In the genomic region with DNA sequence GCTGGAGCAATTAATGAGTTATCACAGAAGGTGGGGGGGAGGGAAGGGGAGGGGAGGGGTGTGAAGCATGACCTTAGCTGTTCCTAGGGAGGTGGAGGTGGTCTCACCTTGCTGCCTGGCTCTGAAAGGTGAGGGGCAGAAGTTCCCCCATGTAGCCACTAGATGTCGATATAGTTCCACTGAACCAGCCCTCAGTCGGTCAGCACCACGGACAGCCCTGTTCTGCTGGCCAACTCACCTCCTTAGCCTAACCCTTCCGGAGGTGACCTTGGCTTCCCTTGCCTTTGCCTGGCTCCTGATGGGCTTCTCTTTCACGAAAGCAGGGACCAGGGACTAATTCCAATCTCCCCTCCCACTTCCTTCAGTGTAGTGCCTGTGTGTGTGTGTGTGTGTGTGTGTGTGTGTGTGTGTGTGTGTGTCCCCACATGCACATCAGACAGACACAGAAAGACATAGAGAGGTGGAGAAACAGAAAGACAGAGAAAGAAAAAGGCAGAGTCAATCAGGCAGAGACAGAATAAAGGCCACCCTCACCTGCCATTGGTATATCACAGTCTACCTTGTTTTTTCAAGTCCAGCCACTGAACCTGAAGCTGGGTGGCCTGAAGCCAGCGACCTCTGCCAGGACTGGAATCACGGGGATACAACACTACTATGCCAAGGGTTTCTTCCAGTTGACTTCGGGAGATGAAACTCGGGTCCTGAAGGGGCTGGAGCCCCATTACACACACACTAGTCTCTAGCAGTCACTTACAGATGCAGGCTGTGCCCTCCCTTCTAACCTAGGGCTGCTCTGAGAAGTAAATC, we compare ENCODE assay signal across 10 mouse cellular contexts.
DNase-seq lines count a peak whose midpoint lies in the region; ATAC-seq and TF ChIP-seq lines count a peak whose summit lies in the region.
"Had no signal": no experiment of that assay in that cellular context is flagged by ENCODE, and none has a peak within 500 bp of the region (broad histone marks: within the 10 kb centered on the region; RNA-seq: fewer than 3 reads in every experiment).

No protein-coding gene starts in this region.

- H3K4me2 ChIP-seq in forebrain, embryonic 12.5 days: no peak overlapping the region
- H3K4me2 ChIP-seq in hindbrain, embryonic 14.5 days (replicated peaks): 0 out of 2 replicates have a peak overlapping the region, but pooled peaks have one; percentile 32
- no peak overlapping the region for H3K4me2 ChIP-seq in limb, embryonic 13.5 days (replicated peaks)
- H3K4me2 ChIP-seq: embryonic facial prominence, embryonic 15.5 days had no signal

- no peak overlapping the region for H3K9ac ChIP-seq in forebrain, embryonic 12.5 days
- H3K9ac ChIP-seq in hindbrain, embryonic 14.5 days: no peak overlapping the region
- H3K9ac ChIP-seq in limb, embryonic 13.5 days: no peak overlapping the region
- H3K9ac ChIP-seq: embryonic facial prominence, embryonic 15.5 days had no signal

- H3K27me3 ChIP-seq in thymus, adult 2 months (ENCODE audit: control insufficient read depth, insufficient read depth, low read length): no peaks in the 10 kb centered on the region
- no peaks in the 10 kb centered on the region for H3K27me3 ChIP-seq in forebrain, embryonic 12.5 days
- H3K27me3 ChIP-seq in hindbrain, embryonic 14.5 days (ENCODE audit: control insufficient read depth, insufficient read depth, low read length): no peaks in the 10 kb centered on the region
- no peaks in the 10 kb centered on the region for H3K27me3 ChIP-seq in limb, embryonic 13.5 days
- H3K27me3 ChIP-seq: embryonic facial prominence, embryonic 15.5 days; megakaryocyte, embryonic 14.5 days had no signal

- no peak for TF ChIP-seq POLR2A in thymus, adult 2 months (IDR thresholded peaks at IDR 0.05; ENCODE audit: control insufficient read depth, extremely low read depth, insufficient read depth, low read length, poor library complexity)

- H3K4me3 ChIP-seq in thymus, adult 2 months (ENCODE audit: control insufficient read depth, insufficient read depth, low read length): no peak overlapping the region
- H3K4me3 ChIP-seq in forebrain, embryonic 12.5 days (replicated peaks): no peak overlapping the region
- no peak overlapping the region for H3K4me3 ChIP-seq in hindbrain, embryonic 14.5 days (replicated peaks; ENCODE audit: low read length)
- H3K4me3 ChIP-seq in limb, embryonic 13.5 days: no peak overlapping the region
- H3K4me3 ChIP-seq: embryonic facial prominence, embryonic 15.5 days; megakaryocyte, embryonic 14.5 days had no signal

- no peaks in the 10 kb centered on the region for H3K9me3 ChIP-seq in forebrain, embryonic 12.5 days
- no peaks in the 10 kb centered on the region for H3K9me3 ChIP-seq in hindbrain, embryonic 14.5 days (ENCODE audit: control insufficient read depth, low read length)
- H3K9me3 ChIP-seq in limb, embryonic 13.5 days: no peaks in the 10 kb centered on the region
- H3K9me3 ChIP-seq: embryonic facial prominence, embryonic 15.5 days had no signal

- no peaks in the 10 kb centered on the region for H3K36me3 ChIP-seq in thymus, adult 2 months (ENCODE audit: control insufficient read depth, insufficient read depth, low read length)
- H3K36me3 ChIP-seq in forebrain, embryonic 12.5 days (replicated peaks): no peaks in the 10 kb centered on the region
- H3K36me3 ChIP-seq in hindbrain, embryonic 14.5 days (replicated peaks; ENCODE audit: control insufficient read depth, insufficient read depth): no peaks in the 10 kb centered on the region
- H3K36me3 ChIP-seq in limb, embryonic 13.5 days: no peaks in the 10 kb centered on the region
- H3K36me3 ChIP-seq: embryonic facial prominence, embryonic 15.5 days had no signal

- peak; percentile 45 for DNase-seq in thymus, adult 2 months
- DNase-seq in thymus, adult 18-20 months: no peak
- peak; percentile 39 for DNase-seq in c-Kit-positive CD71-negative TER-119-negative erythroid progenitor cells, embryonic 14.5 days (ENCODE audit: low read depth)
- peak; percentile 77 for DNase-seq in hindbrain, embryonic 14.5 days (ENCODE audit: low spot score)
- DNase-seq in testis, postnatal 14 days (ENCODE audit: low spot score): peak; percentile 37

- no peaks in the 10 kb centered on the region for H3K4me1 ChIP-seq in thymus, adult 2 months (replicated peaks; ENCODE audit: control insufficient read depth, insufficient read depth, low read length)
- peaks cover 4% of the 10 kb centered on the region; the same call in 1 of the 2 replicates for H3K4me1 ChIP-seq in forebrain, embryonic 12.5 days
- H3K4me1 ChIP-seq in hindbrain, embryonic 14.5 days (replicated peaks; ENCODE audit: control insufficient read depth, insufficient read depth, low read length): 0 out of 2 replicates have a peak, but pooled peaks cover 7% of the 10 kb centered on the region
- H3K4me1 ChIP-seq in limb, embryonic 13.5 days: no peaks in the 10 kb centered on the region
- H3K4me1 ChIP-seq: embryonic facial prominence, embryonic 15.5 days had no signal

- TF ChIP-seq CTCF in thymus, adult 2 months (IDR thresholded peaks at IDR 0.05; ENCODE audit: borderline replicate concordance, control insufficient read depth, extremely low read depth, insufficient read depth, low read length, poor library complexity): peak; percentile 86; the same call in 1 of the 2 replicates

- no peak overlapping the region for H3K27ac ChIP-seq in thymus, adult 2 months (ENCODE audit: control insufficient read depth, insufficient read depth, low read length)
- H3K27ac ChIP-seq in forebrain, embryonic 12.5 days: no peak overlapping the region
- H3K27ac ChIP-seq in hindbrain, embryonic 14.5 days: no peak overlapping the region
- no peak overlapping the region for H3K27ac ChIP-seq in limb, embryonic 13.5 days
- H3K27ac ChIP-seq: embryonic facial prominence, embryonic 15.5 days had no signal

- ATAC-seq in forebrain, embryonic 12.5 days (ENCODE audit: low FRiP score): peak; percentile 71
- ATAC-seq in hindbrain, embryonic 14.5 days (ENCODE audit: low FRiP score): peak; percentile 64
- ATAC-seq in limb, embryonic 13.5 days (ENCODE audit: low FRiP score, low read depth): 0 out of 2 replicates have a peak, but pooled peaks have one; percentile 55
- peak; percentile 41 for ATAC-seq in monocyte, adult 5-6 weeks (replicated peaks; ENCODE audit: insufficient number of reproducible peaks, low FRiP score, low TSS enrichment, poor library complexity, severe bottlenecking)

- 35% methylated on average over 9 of the region's 9 CpGs for WGBS in thymus, adult 2 months
- WGBS in forebrain, embryonic 12.5 days: 34% methylated on average over 9 of the region's 9 CpGs
- WGBS in hindbrain, embryonic 14.5 days: 35% methylated on average over 9 of the region's 9 CpGs
- WGBS in limb, embryonic 13.5 days: 31% methylated on average over 9 of the region's 9 CpGs

Comparison
In these comparisons a context has a peak if more than half of its experiments do, and no peak if none do; other contexts are left out.
1. DNase-seq: peak in thymus, adult 2 months (single experiment), c-Kit-positive CD71-negative TER-119-negative erythroid progenitor cells, embryonic 14.5 days (single experiment), hindbrain, embryonic 14.5 days (single experiment) and testis, postnatal 14 days (single experiment); none in thymus, adult 18-20 months (0 of 2).
2. Peak in every context shown above with its lines, with median percentiles within 50 percentile points of each other: ATAC-seq.